Mouse (Mus musculus) heart, postnatal 0 days (tissue): ENCODE results near the gene Gm6164.
"Not testable (repeated sequence)": the region's sequence is repeated elsewhere in the genome, so short reads cannot be mapped to it uniquely, and the experiment has no call there.

Source experiments
- CTCF ChIP-seq: IDR thresholded peaks from 2 replicates; pipeline ENCODE4 v1.5.1; 2016; ENCODE audit warnings: antibody characterized with exemption, control low read depth, low read depth
- EP300 ChIP-seq: IDR thresholded peaks from 2 replicates; pipeline ENCODE4 v1.6.1; 2016; ENCODE audit warnings: antibody characterized with exemption, low read depth

- not testable (repeated sequence) for TF ChIP-seq CTCF, EP300
These were observed 12.0 kb downstream of the Gm6164 start, which contains the start of gene Vmn1r95 for GRCm38 (mm10) chr7:20193410-20193809.
